Mouse (Mus musculus): ENCODE results near the gene Lrmda.

The Lrmda gene

GRCm38 (mm10) chr14:22986736-22987135 is 967.2 kb downstream of the Lrmda start:
- 81% methylated on average over 2 of the region's 2 CpGs for WGBS

GRCm38 (mm10) chr14:22988090-22988669 is 968.7 kb downstream of the Lrmda start:
- 91% methylated on average over 3 of the region's 3 CpGs for WGBS

- WGBS: 77% methylated on average over 8 of the region's 8 CpGs
Measured at GRCm38 (mm10) chr14:22995184-22995935, 975.8 kb downstream of the Lrmda start.

GRCm38 (mm10) chr14:22998906-22999305 is 979.4 kb downstream of the Lrmda start:
- WGBS: 84% methylated on average over 3 of the region's 3 CpGs

- WGBS: 86% methylated on average over 1 of the region's 1 CpGs
Measured at GRCm38 (mm10) chr14:23011989-23012388, 992.5 kb downstream of the Lrmda start.

GRCm38 (mm10) chr14:23014747-23015286 is 995.3 kb downstream of the Lrmda start:
- WGBS: 50% methylated on average over 2 of the region's 2 CpGs

- 67% methylated on average over 16 of the region's 16 CpGs for WGBS
Measured at GRCm38 (mm10) chr14:23015321-23016067, 996.0 kb downstream of the Lrmda start.

GRCm38 (mm10) chr14:23016068-23016611 is 996.6 kb downstream of the Lrmda start:
- 60% methylated on average over 1 of the region's 1 CpGs for WGBS

GRCm38 (mm10) chr14:23041002-23041401 is 1021.5 kb downstream of the Lrmda start:
- 98% methylated on average over 7 of the region's 7 CpGs for WGBS

- WGBS: 81% methylated on average over 1 of the region's 1 CpGs
Measured at GRCm38 (mm10) chr14:23045322-23045721, 1025.8 kb downstream of the Lrmda start.

GRCm38 (mm10) chr14:23046330-23046729 is 1026.8 kb downstream of the Lrmda start:
- WGBS: 17% methylated on average over 4 of the region's 4 CpGs

- WGBS: 87% methylated on average over 7 of the region's 7 CpGs
Measured at GRCm38 (mm10) chr14:23051441-23051840, 1031.9 kb downstream of the Lrmda start.

- 54% methylated on average over 11 of the region's 11 CpGs for WGBS
Measured at GRCm38 (mm10) chr14:23052833-23053592, 1033.5 kb downstream of the Lrmda start.

- 94% methylated on average over 6 of the region's 6 CpGs for WGBS
Measured at GRCm38 (mm10) chr14:23057228-23057976, 1037.9 kb downstream of the Lrmda start.

GRCm38 (mm10) chr14:23057987-23058386 is 1038.5 kb downstream of the Lrmda start:
- WGBS: 91% methylated on average over 2 of the region's 2 CpGs

- 83% methylated on average over 1 of the region's 1 CpGs for WGBS
Measured at GRCm38 (mm10) chr14:23078719-23079118, 1059.2 kb downstream of the Lrmda start.

GRCm38 (mm10) chr14:23084241-23084773 is 1064.8 kb downstream of the Lrmda start:
- 95% methylated on average over 1 of the region's 1 CpGs for WGBS

GRCm38 (mm10) chr14:23084797-23085196 is 1065.3 kb downstream of the Lrmda start:
- 79% methylated on average over 1 of the region's 1 CpGs for WGBS

- 93% methylated on average over 4 of the region's 4 CpGs for WGBS
Measured at GRCm38 (mm10) chr14:23093306-23093705, 1073.8 kb downstream of the Lrmda start.

GRCm38 (mm10) chr14:23094546-23095157 is 1075.1 kb downstream of the Lrmda start:
- 60% methylated on average over 5 of the region's 5 CpGs for WGBS
